Mouse (Mus musculus) left cerebral cortex, postnatal 4 days (tissue): ENCODE results near the gene Slc22a18. TPM values are rescaled to one million over a fixed set of nuclear protein-coding genes. Genes with fewer than 3 reads are reported as not detected.

Experiments
- DNase-seq: peaks from one replicate; pipeline ENCODE4 v3.0.0-alpha.2; 2022
- intact Hi-C: fragments of 180-260 bp; cut with DNase I; formaldehyde crosslinking; loops from one replicate; pipeline ENCODE4 v1.15.1; 2025
- total RNA-seq, 2 experiments: library from RNA; stranded (reverse); gene quantifications; 2 replicates each; pipeline ENCODE4 v1.2.3; 2021

Gene Slc22a18
- total RNA-seq = not detected

DNA sequence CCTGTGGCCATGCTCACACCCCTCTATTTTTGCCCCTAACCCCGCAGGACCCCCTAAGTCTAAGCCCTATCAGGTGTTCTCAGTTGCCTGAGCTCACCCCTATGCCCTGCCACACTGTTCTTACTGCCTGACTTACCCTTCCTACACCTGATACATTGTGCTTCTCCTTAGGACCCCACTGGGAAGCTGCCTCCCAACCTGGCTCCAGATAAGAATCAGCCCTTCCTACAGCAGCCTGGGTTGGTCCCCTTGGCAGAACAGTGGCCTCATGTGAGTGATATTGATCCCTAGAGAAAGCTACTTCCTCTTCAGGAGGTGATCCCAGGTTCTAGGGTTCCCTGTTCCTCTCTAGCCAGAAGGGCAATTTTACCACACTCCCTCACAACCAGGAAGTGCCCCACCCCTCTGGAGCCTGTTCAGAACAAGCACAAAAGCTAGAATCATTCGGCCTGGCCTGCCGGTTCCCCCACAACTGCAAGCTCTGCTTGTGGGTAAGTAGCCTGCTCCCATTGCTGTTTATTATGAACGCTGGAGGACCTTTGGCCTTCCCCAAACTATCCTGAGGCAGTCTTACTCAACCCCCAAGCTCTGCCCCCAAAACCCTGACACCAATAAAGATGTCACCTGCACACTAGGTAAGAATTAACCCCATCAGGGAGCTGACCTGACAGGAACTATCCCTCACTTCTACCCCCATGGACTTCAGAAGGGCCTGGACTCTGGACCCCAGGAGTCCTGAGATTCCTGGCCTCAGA, at the start of gene Slc22a18:
Slc22a18 (plus strand) TSS at position 390 of the 755 bp plus-strand sequence.
- DNase-seq = no peak
- intact Hi-C loops = loop anchor here (5.0 kb wide), 1 partner anchor 576 kb away; no protein-coding TSS in a partner anchor

DNA sequence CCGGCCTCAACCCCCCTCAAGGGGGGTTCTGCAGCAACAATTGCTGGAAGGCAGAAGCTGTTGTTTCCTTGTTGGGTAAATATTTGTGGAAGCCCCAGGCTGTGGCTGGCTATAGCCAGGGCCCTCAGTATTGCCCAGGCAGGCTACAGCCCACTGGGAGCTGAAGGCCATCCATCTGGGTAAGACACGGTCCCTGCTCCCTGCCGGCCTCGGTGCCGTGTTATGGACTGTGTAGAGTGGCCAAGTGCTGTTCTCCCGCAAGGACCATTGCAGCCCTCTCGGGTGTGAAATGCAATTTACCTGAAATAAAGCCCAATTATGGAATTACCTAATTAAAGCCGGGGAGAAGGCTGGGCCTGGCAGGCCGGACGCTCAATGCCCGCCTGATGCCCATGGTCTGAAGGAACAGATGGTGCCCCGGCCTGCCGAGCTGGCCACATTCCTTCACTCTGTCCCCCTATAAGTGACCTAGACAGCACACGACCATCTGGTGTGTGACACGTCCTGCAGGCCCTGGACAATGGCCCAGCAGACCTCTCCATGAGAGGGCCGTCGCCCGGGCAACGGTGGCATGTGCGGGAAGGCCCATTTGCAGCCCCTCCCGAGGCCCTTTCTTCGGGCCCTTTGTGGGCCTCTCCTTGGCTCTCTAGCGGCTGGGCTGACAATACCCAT, 45.3 kb upstream of the Slc22a18 start:
- DNase-seq = peak; percentile 92
- intact Hi-C loops = no loop called here

DNA sequence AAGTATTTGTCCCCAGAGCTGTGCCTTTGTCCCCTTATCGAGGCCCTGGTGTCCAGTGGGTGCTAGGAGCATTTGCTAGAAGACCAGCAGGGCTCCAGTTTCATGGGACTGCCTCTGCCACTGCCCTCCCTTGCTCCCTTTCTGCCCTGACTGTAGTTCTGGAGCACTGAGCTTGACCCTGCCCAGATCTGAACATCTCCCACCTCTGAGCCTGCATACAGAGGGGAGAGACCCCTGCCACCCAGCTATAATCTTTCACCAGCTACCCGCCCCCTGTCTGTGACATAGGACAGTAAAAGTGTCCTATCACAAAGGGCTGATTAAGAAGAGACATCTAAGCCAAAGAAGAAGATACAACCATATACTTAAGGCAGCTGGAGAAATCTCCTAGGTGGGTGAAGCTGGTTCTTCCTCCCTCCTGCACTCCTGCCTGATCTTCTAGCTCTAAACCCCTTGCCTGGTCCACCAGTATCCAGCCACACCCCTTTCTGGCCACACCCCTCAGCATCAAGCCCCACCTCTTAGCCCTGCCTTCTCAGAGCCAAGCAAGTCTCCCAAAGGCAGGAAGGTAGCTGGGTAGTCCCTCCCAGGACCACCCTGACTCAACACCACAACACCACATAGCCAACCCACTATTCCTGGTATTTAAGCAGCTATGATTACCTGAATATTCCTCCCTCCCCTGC, 44.6 kb upstream of the Slc22a18 start:
- no peak for DNase-seq
- intact Hi-C loops = no loop called here

DNA sequence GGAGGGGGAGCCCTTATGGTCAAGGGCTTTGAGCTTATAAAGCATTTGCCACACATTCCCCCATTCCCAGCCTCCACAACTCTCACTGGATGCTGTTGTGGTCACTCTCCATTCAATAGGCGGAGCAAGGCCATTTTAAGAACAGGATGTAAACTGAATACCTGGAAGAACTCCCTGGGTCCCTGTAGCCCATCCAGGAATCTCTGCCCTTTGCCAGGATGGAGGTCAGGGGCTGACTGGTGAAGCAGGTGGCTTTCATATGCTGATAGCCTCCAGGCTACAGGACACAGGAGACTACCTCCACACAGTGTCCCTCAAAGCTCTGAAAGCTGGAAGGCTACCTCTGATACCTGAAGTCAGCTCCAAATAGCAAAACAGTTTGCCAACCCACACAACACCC, 40.9 kb upstream of the Slc22a18 start:
- intact Hi-C loops = no loop called here
- DNase-seq = no peak

DNA sequence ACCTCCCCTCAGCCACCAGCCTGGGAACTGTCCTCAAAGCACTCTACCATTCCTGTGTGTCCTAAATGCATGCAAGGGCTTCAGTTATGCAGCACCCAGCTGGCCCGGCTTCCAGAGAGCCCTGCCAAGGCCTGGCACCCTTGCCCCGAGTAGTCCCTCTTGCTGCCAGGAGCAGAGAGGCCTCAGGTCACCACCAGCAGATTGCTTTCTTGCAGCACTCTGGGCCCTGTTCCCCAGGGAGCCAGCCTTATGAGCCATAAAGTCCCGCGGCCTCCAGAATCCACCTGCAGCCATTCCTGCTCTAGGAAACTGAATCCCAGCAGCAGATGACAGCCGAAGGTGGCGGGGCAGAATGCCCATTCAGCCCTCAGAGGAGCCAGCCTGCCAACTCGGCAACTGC, 40.2 kb upstream of the Slc22a18 start:
- intact Hi-C loops = no loop called here
- peak; percentile 79 for DNase-seq

DNA sequence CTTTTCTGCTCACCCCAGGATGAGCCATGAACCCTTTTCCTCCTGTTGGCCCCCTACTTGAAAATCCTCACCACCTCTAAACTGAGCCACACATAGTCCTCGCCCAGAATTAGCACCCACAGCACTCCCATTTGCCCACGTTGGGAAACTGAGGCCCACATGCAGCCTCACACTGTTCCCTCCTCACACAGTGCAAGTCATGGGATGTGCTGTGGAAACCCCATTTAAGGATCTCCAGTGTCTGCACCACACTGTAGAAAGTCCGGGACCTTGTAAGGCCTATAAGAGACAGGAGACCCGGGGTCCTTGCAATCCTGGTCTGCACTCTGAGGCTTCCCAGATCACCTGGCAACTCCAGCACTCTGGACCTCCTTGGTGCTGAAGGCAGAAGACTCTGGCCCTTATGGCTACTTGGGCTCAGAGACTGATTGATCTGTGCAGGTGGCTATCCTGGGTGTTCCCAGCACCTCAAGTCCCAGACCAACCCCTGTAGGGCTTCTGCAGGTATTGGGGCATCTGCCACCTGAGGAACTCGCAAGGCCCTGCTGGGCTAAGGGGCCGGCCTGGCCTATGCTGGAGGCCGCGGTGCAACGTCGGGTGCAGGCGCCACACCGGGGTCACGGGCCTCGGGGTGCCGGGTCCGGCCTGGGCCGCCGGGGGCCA, 36.2 kb upstream of the Slc22a18 start:
- intact Hi-C loops = no loop called here
- DNase-seq = no peak

DNA sequence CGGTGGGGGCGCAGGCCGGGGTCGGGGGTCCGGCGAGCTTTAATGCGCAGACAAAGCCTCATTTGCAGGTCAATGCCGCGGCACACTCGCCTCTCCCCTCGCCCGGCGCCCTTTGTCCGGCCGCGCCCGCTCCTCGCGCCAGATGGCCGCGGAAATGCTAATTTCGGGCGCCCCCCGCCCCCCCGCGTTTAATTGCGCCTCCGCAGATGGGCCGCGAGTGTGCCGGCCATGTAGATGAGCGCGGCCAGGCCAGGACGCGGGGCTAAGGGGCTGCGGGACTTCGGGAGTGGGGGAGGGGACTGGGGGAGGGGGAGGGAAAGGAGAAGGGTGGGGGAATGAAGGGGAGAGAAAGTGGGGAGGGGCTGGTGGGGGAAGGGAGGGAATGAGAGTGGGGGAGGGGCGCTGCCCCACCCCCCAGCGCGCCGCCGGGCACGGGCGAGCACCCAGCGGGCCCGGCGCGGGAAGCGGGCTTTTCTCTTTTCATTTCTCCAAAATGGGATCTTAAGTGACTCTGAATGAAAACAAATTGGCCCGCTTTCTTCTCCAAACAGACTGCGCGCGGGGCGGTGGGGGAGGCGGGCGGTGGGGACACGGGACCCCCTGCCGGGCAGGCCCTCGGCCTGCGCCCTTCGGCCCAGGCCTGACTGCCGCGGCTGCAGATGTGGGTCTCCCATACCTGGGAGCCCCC, 35.5 kb upstream of the Slc22a18 start:
- DNase-seq = peak; percentile 68
- intact Hi-C loops = no loop called here

DNA sequence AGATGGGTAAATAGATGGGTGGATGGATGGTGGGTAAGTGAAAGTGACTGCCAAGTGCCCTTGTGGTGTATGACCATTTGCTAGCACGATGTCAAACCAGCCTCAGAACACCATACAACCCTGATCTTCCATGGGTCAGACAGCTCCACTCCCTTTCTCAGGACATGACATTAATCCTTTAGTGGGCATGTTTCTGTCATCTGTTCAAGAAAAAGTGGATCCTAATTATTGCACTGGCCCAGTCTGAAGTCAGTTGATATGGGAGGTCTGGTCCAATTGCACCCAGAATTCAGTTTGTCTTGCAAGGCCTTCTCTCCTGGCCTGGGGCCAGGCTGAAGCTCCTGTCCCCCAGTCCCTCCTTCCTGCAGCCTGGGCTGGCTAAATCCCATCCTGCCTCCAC, 34.6 kb upstream of the Slc22a18 start:
- intact Hi-C loops = no loop called here

DNA sequence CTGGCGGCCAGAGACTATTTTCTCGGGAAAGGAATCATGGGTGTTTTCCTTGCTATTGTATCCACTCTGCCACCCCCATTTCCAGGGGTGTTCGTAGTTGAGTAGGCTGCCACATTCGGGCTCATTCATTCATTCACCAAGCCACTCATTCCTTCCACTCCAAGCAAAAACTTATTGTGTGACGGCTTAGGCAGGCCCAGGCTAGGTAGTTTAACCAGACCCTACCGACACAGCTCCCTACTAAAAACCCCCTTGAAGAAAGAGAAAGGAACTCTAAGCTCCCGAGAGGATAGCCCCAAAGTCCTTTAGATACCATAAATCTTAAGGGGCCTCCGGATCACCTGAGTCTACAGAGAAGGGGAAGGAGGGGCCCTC, 29.0 kb upstream of the Slc22a18 start:
- DNase-seq = no peak
- intact Hi-C loops = no loop called here

More for the DNA sequence above, 34.6 kb upstream of the Slc22a18 start:
- no peak for DNase-seq

DNA sequence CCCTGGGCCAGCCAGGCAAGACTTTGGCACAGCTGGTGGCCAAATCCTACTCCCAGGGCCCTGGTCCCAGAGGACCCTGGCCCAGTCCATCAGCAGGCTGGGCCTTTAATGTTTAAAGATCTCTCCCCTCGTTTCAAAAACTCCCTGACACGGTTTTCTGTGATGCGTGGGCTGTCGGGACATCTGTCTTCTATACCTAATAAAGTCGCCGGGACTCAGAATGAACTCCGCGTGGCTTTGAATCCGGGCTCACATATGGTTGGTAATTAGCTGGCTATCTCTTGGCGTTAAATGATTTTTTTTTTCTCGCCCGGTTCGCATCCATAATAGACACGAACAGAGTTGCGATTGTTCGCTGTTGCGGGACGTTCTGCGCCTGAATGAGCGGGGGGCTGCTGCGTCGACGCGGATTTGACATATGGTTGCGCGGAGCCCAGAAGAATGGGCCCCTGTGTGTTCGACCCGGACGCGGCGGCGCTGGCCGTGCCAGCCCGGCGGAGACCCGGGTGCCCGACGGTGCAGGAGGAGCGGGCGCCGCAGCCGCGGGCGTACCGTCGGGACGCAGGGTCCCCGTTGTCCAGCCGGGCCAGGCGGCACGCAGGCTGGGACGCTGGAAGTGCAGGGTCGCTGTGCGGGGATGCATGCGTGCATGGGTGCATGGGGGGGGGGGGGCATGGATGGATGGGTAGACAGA, 28.4 kb upstream of the Slc22a18 start:
- intact Hi-C loops = no loop called here
- no peak for DNase-seq

DNA sequence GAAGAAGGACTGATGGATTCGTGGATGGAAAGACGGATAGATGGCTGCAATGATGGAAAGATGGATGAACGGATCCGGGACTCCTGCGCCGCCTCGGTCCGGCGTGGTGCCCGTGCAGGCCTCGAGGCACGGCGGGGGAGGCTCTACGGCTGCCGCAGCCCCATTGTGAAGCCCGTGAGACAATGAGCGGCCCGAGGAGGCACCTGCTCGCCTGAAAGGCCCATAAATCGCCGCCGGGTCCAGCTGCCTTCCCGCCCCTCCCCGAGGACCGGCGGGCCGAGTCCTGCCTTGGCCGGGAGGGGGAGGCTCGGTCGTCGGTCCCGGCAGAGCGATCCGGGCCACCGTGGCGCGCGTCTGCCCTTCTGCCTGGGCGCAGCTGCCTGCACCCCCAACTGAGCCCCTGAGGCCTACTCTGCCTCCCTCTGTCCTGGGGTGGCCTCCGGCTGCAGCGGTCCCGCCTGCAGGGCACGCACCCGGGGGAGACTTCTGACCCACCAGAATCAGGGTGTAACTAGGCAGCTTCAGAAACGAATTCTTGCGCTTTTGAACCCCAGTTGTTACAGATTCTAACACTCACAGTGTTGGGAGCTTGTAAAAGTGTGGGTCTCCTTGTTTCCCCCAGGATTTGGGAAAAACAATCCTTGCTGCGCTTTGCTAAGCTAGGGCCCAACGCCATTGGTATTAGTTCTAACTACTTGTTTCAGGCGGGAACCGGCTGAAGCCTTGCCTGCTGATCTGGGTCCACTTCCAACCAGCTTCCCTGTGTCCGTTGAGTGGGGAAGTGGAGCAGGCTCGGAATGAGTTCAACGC, 27.7 kb upstream of the Slc22a18 start:
- intact Hi-C loops = no loop called here
- DNase-seq = peak; percentile 21

DNA sequence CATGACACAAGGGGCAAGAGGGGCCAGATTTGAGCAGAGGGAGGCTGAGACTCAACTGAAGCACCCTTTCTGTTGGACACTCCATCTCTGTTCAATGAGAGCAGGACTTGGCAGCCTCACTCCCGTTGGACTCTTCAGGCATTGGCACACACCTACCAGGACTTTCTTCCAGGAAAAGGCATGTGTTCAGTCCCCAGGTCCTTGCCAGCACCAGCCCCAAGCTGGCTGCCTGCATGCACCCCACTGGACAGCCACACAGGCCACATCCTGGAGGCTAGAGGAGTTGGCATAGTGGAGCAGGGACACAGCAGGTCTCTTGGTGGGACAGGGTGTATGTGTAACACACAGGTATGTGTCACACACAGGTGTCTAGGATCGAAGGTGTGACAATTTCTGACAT, 26.4 kb upstream of the Slc22a18 start:
- intact Hi-C loops = no loop called here
- peak; percentile 56 for DNase-seq

DNA sequence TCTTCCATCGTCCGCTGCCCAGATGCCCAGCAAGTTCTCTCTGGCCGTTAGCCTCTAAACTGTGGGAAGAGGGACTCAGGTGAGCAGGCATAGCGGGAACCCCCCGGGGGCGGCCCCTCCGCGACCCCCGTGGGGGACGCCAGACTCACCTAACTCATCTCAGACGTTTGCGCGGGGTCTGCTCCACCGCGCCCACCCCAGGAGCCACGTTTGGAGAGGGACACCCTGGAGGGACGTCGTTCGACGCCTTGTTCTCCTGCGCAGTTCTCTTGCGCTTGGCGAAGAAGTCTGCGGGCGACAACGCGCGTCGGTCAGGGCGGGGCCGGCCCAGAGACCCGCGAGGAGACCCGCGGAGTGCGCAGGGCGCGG, 14.6 kb upstream of the Slc22a18 start:
- no peak for DNase-seq
- intact Hi-C loops = no loop called here

DNA sequence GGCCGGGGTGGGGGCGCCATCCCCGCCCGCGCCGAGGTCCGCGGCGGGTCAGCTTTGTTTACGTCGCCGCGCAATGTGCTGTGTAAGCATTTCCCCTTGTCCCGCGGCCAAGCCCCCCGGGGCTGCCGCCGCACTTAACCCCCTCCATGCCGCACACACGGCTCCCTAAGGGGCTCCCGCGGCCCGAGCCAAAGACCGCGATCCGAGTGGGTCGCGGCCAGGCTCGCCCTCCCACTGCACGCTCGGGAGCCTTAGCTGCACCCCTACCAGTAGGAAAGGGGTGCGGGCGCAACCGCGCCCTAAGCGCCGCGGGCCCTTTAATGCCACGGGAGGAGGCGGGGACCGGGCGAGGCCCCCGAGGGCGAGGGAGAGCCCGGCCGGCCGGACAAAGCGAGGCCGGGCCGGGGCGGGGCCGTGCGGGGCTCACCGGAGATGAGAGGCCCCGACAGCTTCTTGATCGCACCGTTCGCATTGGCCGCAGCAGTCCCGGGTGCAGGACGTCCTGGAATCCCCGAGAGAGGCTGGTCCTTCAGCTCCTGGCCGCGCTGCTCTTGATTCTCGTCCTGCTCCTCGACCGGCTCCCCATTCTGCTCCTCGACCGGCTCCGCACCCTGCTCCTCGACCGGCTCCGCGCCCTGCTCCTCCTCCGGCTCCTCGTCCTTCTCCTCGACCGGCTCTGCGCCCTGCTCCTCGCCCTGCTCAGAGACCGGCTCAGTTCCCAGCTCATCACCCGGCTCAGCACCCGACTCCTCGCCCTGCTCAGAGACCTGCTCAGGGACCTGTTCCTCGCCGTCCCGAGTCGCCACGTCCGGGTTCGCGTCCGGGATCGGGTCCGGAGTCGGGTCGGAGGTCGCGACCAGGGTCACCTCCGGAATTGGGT, 14.0 kb upstream of the Slc22a18 start:
- DNase-seq = peak; percentile 21
- intact Hi-C loops = loop anchor here (10.0 kb wide), 1 partner anchor 165 kb away; no protein-coding TSS in a partner anchor

DNA sequence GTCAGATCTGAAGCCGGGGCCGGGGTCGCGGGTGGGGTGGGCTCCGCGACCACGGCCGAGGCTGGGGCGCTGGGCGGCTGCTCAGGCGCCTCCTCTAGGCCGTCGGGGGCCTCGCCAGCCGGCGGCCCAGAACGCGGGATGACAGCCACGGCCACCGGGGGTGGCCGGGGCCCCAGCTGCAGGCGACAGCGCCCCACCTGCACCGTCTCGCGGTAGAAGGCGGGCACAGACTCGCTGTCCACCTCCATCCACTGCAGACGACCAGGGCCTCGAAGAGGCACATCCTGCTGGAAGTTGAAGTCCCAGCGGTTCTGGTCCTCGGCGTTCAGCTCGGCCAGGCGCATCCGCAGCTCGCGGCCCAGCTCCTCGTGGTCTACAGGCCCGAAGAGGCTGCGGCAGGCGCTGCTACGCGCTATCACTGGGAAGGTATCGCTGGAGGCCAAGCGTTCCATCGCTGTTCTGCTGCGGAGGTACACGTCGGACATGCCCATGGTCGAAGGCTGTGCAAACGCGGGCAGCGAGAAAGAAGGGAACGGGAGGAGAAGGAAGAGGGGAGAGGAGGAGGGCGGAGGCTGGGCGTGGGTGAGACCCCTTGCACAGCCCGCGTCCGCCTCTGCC, 13.2 kb upstream of the Slc22a18 start:
- intact Hi-C loops = loop anchor here (10.0 kb wide), 1 partner anchor 166 kb away; no protein-coding TSS in a partner anchor
- no peak for DNase-seq

DNA sequence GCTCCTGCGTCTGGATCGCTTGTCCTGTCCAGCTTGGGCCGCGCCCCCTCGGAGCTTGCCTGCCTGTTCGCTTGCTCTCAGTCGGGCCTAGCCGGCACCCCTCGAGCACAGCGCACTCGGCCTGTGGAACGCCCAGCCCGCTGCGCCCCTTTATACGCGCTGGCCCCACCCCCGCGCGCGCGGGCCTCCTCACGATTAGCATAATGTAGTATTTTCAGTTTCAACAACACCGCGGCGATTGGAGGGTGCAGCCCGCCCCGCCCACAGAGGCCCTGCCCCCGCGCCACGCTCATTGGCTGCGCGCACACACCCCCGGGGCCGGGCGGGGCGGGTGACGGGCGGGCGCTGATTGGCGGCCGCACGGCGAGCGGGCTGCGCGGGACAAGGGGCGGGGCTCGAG, 12.7 kb upstream of the Slc22a18 start, which contains the start of gene Cdkn1c:
Cdkn1c (minus strand) TSS at position 177 of the 400 bp plus-strand sequence.
- intact Hi-C loops = loop anchor here (10.0 kb wide), 1 partner anchor 166 kb away; no protein-coding TSS in a partner anchor
- DNase-seq = peak; percentile 90

DNA sequence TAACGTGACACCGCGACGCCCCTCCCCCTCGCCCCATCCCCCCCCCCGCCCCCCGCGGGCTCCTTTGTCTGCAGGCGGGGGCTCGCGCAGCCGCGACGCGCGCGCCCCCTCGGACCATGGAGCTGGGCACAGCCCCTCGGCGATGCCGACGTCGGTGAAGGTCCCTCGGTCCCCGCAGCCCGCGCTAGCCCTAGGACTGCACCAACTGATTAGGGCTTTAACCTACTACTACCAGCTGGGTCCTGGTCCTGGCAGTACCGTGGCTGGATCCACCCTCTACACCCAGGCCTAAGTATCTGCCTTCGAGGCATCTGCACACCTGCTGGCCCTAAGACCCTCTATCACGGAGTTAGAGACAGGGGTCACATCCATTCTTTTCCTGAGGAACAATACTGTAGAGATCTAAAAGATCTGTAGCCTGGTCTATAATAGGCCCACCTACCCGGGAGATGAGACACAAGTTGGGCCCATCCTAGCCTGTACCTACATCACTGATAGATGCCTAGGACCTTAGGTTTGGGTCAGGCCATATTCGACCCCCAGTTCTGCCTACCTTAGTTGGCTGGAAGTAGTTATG, 12.2 kb upstream of the Slc22a18 start:
- intact Hi-C loops = loop anchor here (10.0 kb wide), 1 partner anchor 167 kb away; no protein-coding TSS in a partner anchor
- no peak for DNase-seq
